7 mouse cellular contexts compared by ENCODE assay signal in genomic region chr1:37430297-37430840, GRCm38 (mm10). TPM values are rescaled to one million over a fixed set of nuclear protein-coding genes. Genes with fewer than 3 reads are reported as not detected.
A peak's percentile ranks its signal among the peaks of the same experiment; 100 is the strongest.
DNase-seq lines count a peak whose midpoint lies in the region; ATAC-seq and TF ChIP-seq lines count a peak whose summit lies in the region.

No protein-coding gene starts in this region.

- H3K27ac ChIP-seq in CH12.LX (ENCODE audit: insufficient read depth, low read depth), result peak overlapping the region; percentile 40
- 0 out of 2 replicates have a peak overlapping the region, but pooled peaks have one; percentile 46 for H3K27ac ChIP-seq in forebrain, embryonic 11.5 days (ENCODE audit: low read depth, low read length)
- H3K27ac ChIP-seq in midbrain, embryonic 15.5 days, result peak overlapping the region; percentile 80

- H3K79me2 ChIP-seq in C2C12 (ENCODE audit: control insufficient read depth, insufficient read depth) (peaks cover 74% of the 10 kb centered on the region), CH12.LX (replicated peaks; ENCODE audit: control insufficient read depth, extremely low read depth, insufficient read depth, poor library complexity, severe bottlenecking) (peaks cover 45% of the 10 kb centered on the region)

- dilution Hi-C loops in CH12.LX (cut with MboI; ENCODE audit: extremely low pct_ligation_motif_present, extremely low pct_unique_long_range_greater_than_20kb, low sequenced_read_pairs), result no loop called here

- in situ Hi-C loops in CH12.LX (cut with MboI; ENCODE audit: low pct_ligation_motif_present, low pct_unique_long_range_greater_than_20kb, low sequenced_read_pairs), result no loop called here

- peaks cover 45% of the 10 kb centered on the region for H3K79me3 ChIP-seq in C2C12 (ENCODE audit: low read depth)

- no peaks in the 10 kb centered on the region for H3K27me3 ChIP-seq in C2C12 (ENCODE audit: control insufficient read depth, insufficient read depth, insufficient read length)
- no peaks in the 10 kb centered on the region for H3K27me3 ChIP-seq in CH12.LX (replicated peaks)
- no peaks in the 10 kb centered on the region for H3K27me3 ChIP-seq in forebrain, embryonic 11.5 days (ENCODE audit: control insufficient read depth, insufficient read depth, low read length)
- H3K27me3 ChIP-seq in midbrain, embryonic 15.5 days (replicated peaks), result no peaks in the 10 kb centered on the region

- peak overlapping the region; percentile 92 for H3K4me2 ChIP-seq in CH12.LX (ENCODE audit: insufficient read depth, low read depth, poor library complexity, severe bottlenecking)
- H3K4me2 ChIP-seq in forebrain, embryonic 11.5 days (ENCODE audit: low read depth, low read length, severe bottlenecking), result peak overlapping the region; percentile 90
- peak overlapping the region; percentile 94 for H3K4me2 ChIP-seq in midbrain, embryonic 15.5 days

- TF ChIP-seq POLR2A in CH12.LX (IDR thresholded peaks at IDR 0.05; ENCODE audit: low read depth, low read length), result no peak

- no peak for TF ChIP-seq RAD21 in CH12.LX (IDR thresholded peaks at IDR 0.05; ENCODE audit: low read depth, low read length)

- peaks cover 45% of the 10 kb centered on the region for H3K36me3 ChIP-seq in C2C12 (ENCODE audit: control insufficient read depth, insufficient read depth)
- peaks cover 33 to 57% of the 10 kb centered on the region in 2 experiments for H3K36me3 ChIP-seq in CH12.LX (replicated peaks in 1 of 2; ENCODE audit: control insufficient read depth in 1 of 2, insufficient read depth in 1 of 2, low read length in 1 of 2)
- H3K36me3 ChIP-seq in forebrain, embryonic 11.5 days (ENCODE audit: control insufficient read depth, insufficient read depth, low read length), result no peaks in the 10 kb centered on the region
- peaks cover 11% of the 10 kb centered on the region; the same call in 1 of the 2 replicates for H3K36me3 ChIP-seq in midbrain, embryonic 15.5 days (replicated peaks)

- peak; percentile 19; the same call in 1 of the 2 replicates for ATAC-seq in forebrain, embryonic 11.5 days (replicated peaks; ENCODE audit: low FRiP score)
- ATAC-seq in midbrain, embryonic 15.5 days (replicated peaks), result peak; percentile 38
- ATAC-seq in granulocyte monocyte progenitor cell, adult 5-6 weeks (replicated peaks; ENCODE audit: poor library complexity, severe bottlenecking), result no peak

- peaks cover 10 to 49% of the 10 kb centered on the region in 2 experiments for H3K4me1 ChIP-seq in CH12.LX (ENCODE audit: control insufficient read depth in 1 of 2, insufficient read depth in 2 of 2)
- peaks cover 7% of the 10 kb centered on the region; the same call in 1 of the 2 replicates for H3K4me1 ChIP-seq in forebrain, embryonic 11.5 days (replicated peaks; ENCODE audit: control insufficient read depth, insufficient read depth, low read length)
- peaks cover 38% of the 10 kb centered on the region for H3K4me1 ChIP-seq in midbrain, embryonic 15.5 days

- no peak for DNase-seq in CH12.LX (ENCODE audit: extremely low read depth)
- no peak for DNase-seq in forebrain, embryonic 11.5 days (ENCODE audit: low spot score)
- peak; percentile 35 for DNase-seq in large intestine, adult 2 months (ENCODE audit: low read depth, low spot score)
- no peak for DNase-seq in adrenal gland, adult 8-10 months

- H3K4me3 ChIP-seq in C2C12 (ENCODE audit: insufficient read depth, poor library complexity, severe bottlenecking) (peak overlapping the region; percentile 80), CH12.LX (replicated peaks in 1 of 3; ENCODE audit: low read depth in 2 of 3, low read length in 2 of 3, poor library complexity in 1 of 3) (peak overlapping the region; percentile 80 to 95 (median 85))
- peak overlapping the region; percentile 86 for H3K4me3 ChIP-seq in forebrain, embryonic 11.5 days (ENCODE audit: low read depth, low read length)
- H3K4me3 ChIP-seq in midbrain, embryonic 15.5 days, result peak overlapping the region; percentile 92

- H3ac ChIP-seq in C2C12 (ENCODE audit: control insufficient read depth, insufficient read length, low read depth), result peak overlapping the region; percentile 99

- peak overlapping the region; percentile 83 for H3K9ac ChIP-seq in CH12.LX (ENCODE audit: insufficient read depth, low read depth)
- H3K9ac ChIP-seq in forebrain, embryonic 11.5 days (ENCODE audit: low read length), result peak overlapping the region; percentile 83
- peak overlapping the region; percentile 93 for H3K9ac ChIP-seq in midbrain, embryonic 15.5 days

- 2% methylated on average over 40 of the region's 40 CpGs for WGBS in forebrain, embryonic 11.5 days
- WGBS in large intestine, adult 2 months, result under 1% methylated on average over 40 of the region's 40 CpGs
- WGBS in midbrain, embryonic 15.5 days, result 2% methylated on average over 40 of the region's 40 CpGs

- H3K9me3 ChIP-seq in CH12.LX (replicated peaks; ENCODE audit: low read length), result peaks cover 3% of the 10 kb centered on the region
- H3K9me3 ChIP-seq in forebrain, embryonic 11.5 days (ENCODE audit: control insufficient read depth, low read length), result no peaks in the 10 kb centered on the region
- no peaks in the 10 kb centered on the region for H3K9me3 ChIP-seq in midbrain, embryonic 15.5 days

- TF ChIP-seq EP300 in CH12.LX (IDR thresholded peaks at IDR 0.05; ENCODE audit: low read length), result no peak

- TF ChIP-seq CTCF in C2C12 (IDR thresholded peaks at IDR 0.05; ENCODE audit: control insufficient read depth, insufficient read depth, insufficient read length), result no peak
- no peak for TF ChIP-seq CTCF in CH12.LX (conservative IDR thresholded peaks at IDR 0.05 in 1 of 2, IDR thresholded peaks at IDR 0.05 in 1 of 2; ENCODE audit: low read depth in 2 of 2, low read length in 2 of 2)

TF ChIP-seq in C2C12, 6 proteins besides CTCF, POLR2A, EP300 and RAD21:
- TF ChIP-seq MYOD1 (IDR thresholded peaks at IDR 0.05; ENCODE audit: control insufficient read depth, insufficient read length, low read depth), result no peak
- no peak for TF ChIP-seq FOSL1 (IDR thresholded peaks at IDR 0.05; ENCODE audit: insufficient read depth, low read length, poor library complexity, severe bottlenecking)
- no peak for TF ChIP-seq CEBPB (IDR thresholded peaks at IDR 0.05; ENCODE audit: low read depth)
- TF ChIP-seq USF1 (IDR thresholded peaks at IDR 0.05; ENCODE audit: low read depth), result no peak
- TF ChIP-seq MAX (IDR thresholded peaks at IDR 0.05), result no peak
- TF ChIP-seq MYOG (IDR thresholded peaks at IDR 0.05; ENCODE audit: control insufficient read depth, extremely low read depth, insufficient read length), result no peak
TF ChIP-seq in C2C12: peak in this region for 0.

TF ChIP-seq in CH12.LX, 34 proteins besides CTCF, POLR2A, EP300 and RAD21:
- TF ChIP-seq ETS1 (conservative IDR thresholded peaks at IDR 0.05; ENCODE audit: low read depth, low read length) (0 out of 2 replicates have a peak, but pooled peaks have one; percentile 3), TCF12 (IDR thresholded peaks at IDR 0.05; ENCODE audit: low read depth, low read length) (no peak; the same call in 1 of the 2 replicates)

RNA-seq across cellular contexts. Expression of gene Unc50, which starts 0.4 kb away (rescaled TPM):
- polyA plus RNA-seq in C2C12 (2012; fragmentation: generic; extraction: Trizol) (38.5 TPM), CH12.LX (2012; ENCODE audit: insufficient read length, low read depth) (39.9 and 41.8 TPM in 2 replicates)
- total RNA-seq in CH12.LX (2012; rRNA removed) (56.6 and 58.5 TPM in 2 replicates), CH12.LX (2014; rRNA removed) (75.5 and 76.3 TPM in 2 replicates)
- 115 and 131 TPM in 2 replicates for polyA plus RNA-seq in forebrain, embryonic 11.5 days (2014; fragmentation: Nextera tagmentation; extraction: Ambion mirVana)
- polyA plus RNA-seq in large intestine, adult 2 months (2012; rRNA removed), result 45.9 and 50.9 TPM in 2 replicates
- polyA plus RNA-seq in midbrain, embryonic 15.5 days (2015; fragmentation: Nextera tagmentation; extraction: Ambion mirVana), result 117 and 121 TPM in 2 replicates
- 61.0 and 68.8 TPM in 2 replicates for total RNA-seq in granulocyte monocyte progenitor cell, adult 5-6 weeks (2014; fragmentation: Nextera tagmentation)
- total RNA-seq in granulocyte monocyte progenitor cell, adult 5-6 weeks (2017), result 41.9 and 63.4 TPM in 2 replicates
- total RNA-seq in adrenal gland, adult 8-10 months (2022), result 10 to 100 TPM; 72.8 to 82.8 (median 77.7) TPM

RNA-seq across cellular contexts. Expression of gene Coa5, which starts 0.5 kb away (rescaled TPM):
- 33.9 TPM for polyA plus RNA-seq in C2C12 (2012; fragmentation: generic; extraction: Trizol)
- total RNA-seq in CH12.LX (2012; rRNA removed), result 43.8 and 49.7 TPM in 2 replicates
- 61.4 and 62.8 TPM in 2 replicates for total RNA-seq in CH12.LX (2014; rRNA removed)
- 69.8 and 79.8 TPM in 2 replicates for polyA plus RNA-seq in CH12.LX (2012; ENCODE audit: insufficient read length, low read depth)
- polyA plus RNA-seq in forebrain, embryonic 11.5 days (2014; fragmentation: Nextera tagmentation; extraction: Ambion mirVana), result 58.1 and 59.0 TPM in 2 replicates
- 42.7 and 52.2 TPM in 2 replicates for polyA plus RNA-seq in large intestine, adult 2 months (2012; rRNA removed)
- polyA plus RNA-seq in midbrain, embryonic 15.5 days (2015; fragmentation: Nextera tagmentation; extraction: Ambion mirVana), result 65.6 and 67.6 TPM in 2 replicates
- total RNA-seq in granulocyte monocyte progenitor cell, adult 5-6 weeks (2014; fragmentation: Nextera tagmentation), result 79.4 and 86.9 TPM in 2 replicates
- total RNA-seq in granulocyte monocyte progenitor cell, adult 5-6 weeks (2017), result 69.1 and 75.9 TPM in 2 replicates
- total RNA-seq in adrenal gland, adult 8-10 months (2022), result 100 to 1,000 TPM in 3 of 4 experiments, 10 to 100 TPM in 1; 90.0 to 125 (median 111) TPM
